Mouse (Mus musculus) embryonic stem cell, embryonic (primary cell): ENCODE data around the gene Fam160a1.

Source experiments
- CTCF ChIA-PET, 4 experiments: fragments of 300-600 bp in 2 of 4; fragments of 350-600 bp in 2 of 4; sonication (Branson Sonifier 250); formaldehyde crosslinking; loops; one replicate each; lab custom pipeline; 2022; ENCODE audit warnings: inconsistent platforms in 2 of 4; lab: Charles Lee
- POLR2A ChIA-PET, 4 experiments: fragments of 300-600 bp in 2 of 4; fragments of 350-600 bp in 2 of 4; sonication (Branson Sonifier 250); formaldehyde crosslinking; loops; one replicate each; lab custom pipeline; 2022; ENCODE audit warnings: antibody characterized with exemption in 4 of 4, inconsistent platforms in 1 of 4; lab: Charles Lee

Gene Fam160a1

DNA sequence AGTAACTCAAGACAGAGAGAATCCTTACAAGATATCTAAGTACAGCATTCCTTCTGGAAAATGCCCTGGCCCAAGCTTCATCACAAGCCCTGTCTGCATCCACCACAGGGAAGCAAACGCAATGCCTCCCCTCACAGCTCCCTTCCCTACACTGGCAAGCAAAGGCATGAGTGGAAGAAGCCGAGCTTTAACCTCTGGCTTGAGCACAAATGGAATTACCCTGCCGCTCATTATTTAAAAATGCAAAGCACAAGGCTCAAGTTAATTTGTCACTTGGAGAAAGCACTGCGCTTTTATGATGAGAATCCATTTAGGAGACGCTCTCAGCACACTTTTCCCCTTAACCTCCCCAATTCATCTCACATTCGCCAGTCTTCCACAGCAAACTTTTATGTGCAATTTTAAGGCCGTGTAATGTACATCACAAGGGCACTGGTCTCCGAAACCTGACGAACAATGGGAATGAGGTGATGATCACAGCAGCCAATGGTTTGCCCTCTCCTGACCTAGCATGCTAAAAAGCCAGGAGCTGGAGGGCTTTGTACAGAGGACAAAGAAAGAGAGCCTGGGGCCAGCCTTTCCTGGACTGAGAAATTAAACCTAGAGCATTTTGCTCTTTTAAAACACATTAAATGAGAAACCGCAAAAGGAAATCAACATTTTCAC is 15.5 kb upstream of the Fam160a1 start:
- ChIA-PET CTCF (interaction anchor here in 1 of 4 experiments (0.6 kb wide), 1 partner anchor 285 kb away, joined by 3 read pairs; no protein-coding TSS in a partner anchor), POLR2A (interaction anchor here (0.5 to 1.9 kb wide), 7 partner anchors 9 to 1669 kb away, joined by 3 to 4 read pairs (median 3); partner anchors contain the start of genes Gatb (in 1 of the 4), Glt28d2 (in 1 of the 4) and Gm37240 (in 1 of the 4))

- CTCF ChIA-PET, result interaction anchor here in 1 of 4 experiments (0.6 kb wide), 1 partner anchor 286 kb away, joined by 3 read pairs; no protein-coding TSS in a partner anchor
- POLR2A ChIA-PET, result interaction anchor here in 3 of 4 experiments (0.5 to 1.3 kb wide), 3 partner anchors 11 to 1668 kb away, joined by 3 read pairs; no protein-coding TSS in a partner anchor
Measured at GRCm38 (mm10) chr3:85831785-85832184, 14.7 kb upstream of the Fam160a1 start.

DNA sequence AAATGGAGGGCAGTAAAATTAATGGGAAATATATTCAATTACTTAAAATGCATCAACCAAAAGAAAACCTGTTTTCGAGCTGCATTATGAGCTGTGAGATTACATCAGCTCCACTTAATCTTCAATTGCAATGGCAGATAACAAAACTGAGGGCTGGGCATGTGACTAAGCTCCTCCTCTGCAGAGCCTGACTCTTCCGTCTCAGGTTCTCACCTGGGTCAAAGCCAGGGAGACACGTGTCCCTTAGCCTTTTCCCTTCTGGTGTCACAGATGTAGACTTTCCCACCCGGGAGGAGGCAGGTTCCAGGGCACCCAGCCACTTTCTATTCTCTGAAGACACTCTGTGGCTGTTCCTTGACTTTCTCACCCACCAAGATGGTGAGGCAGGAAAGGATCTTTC is 12.0 kb upstream of the Fam160a1 start:
- CTCF ChIA-PET, result interaction anchor here in 1 of 4 experiments (0.7 kb wide), 1 partner anchor 506 kb away, joined by 3 read pairs; no protein-coding TSS in a partner anchor

GRCm38 (mm10) chr3:85827815-85828214 is 10.7 kb upstream of the Fam160a1 start:
- ChIA-PET CTCF (interaction anchor here in 1 of 4 experiments (0.6 kb wide), 1 partner anchor 97 kb away, joined by 3 read pairs; no protein-coding TSS in a partner anchor), POLR2A (interaction anchor here in 1 of 4 experiments (0.6 kb wide), 1 partner anchor 55 kb away, joined by 3 read pairs; no protein-coding TSS in a partner anchor)

More for the DNA sequence above, 12.0 kb upstream of the Fam160a1 start:
- POLR2A ChIA-PET, result no interaction called here

GRCm38 (mm10) chr3:85827283-85827682 is 10.2 kb upstream of the Fam160a1 start:
- ChIA-PET POLR2A (no interaction called here), CTCF (interaction anchor here in 1 of 4 experiments (0.6 kb wide), 1 partner anchor 97 kb away, joined by 3 read pairs; no protein-coding TSS in a partner anchor)

DNA sequence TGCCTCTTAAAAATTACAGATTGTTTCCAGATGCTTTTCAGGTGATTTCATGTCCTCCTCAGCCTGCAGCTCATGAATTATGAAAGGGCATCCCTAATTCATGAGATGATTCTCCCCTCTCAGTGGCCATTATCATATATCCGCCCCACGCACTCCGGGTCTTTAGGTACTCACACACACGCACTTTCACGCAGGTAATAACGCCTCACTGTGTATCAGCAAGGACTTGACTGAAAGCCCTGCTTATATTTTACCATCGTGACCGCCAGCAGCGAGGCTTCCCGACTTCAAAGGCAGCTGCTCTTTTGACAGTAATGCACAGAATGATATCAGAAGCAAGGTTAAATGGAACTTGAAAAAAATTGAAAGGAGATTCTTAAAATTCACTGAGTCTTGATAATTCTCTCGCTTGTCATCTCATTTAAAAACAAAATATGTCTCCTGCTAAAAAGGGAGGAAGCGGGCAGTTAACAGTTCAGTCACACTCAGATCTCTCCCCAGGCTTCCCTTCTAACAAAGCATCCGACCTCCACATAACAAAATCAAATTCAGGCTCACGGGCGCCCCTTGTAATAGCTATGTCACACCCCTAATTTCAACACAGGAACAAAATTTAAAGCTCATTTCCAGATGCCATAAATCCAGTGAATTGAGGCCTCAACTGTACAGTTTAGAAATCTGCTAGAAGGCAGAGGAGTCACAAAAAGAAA is 3.9 kb upstream of the Fam160a1 start:
- CTCF ChIA-PET, result no interaction called here

GRCm38 (mm10) chr3:85819319-85819718 is 2.2 kb upstream of the Fam160a1 start:
- POLR2A ChIA-PET, result no interaction called here
- CTCF ChIA-PET, result interaction anchor here in 1 of 4 experiments (0.6 kb wide), 1 partner anchor 47 kb away, joined by 3 read pairs; no protein-coding TSS in a partner anchor

More for the DNA sequence above, 3.9 kb upstream of the Fam160a1 start:
- POLR2A ChIA-PET, result no interaction called here

- ChIA-PET CTCF (no interaction called here), POLR2A (no interaction called here)
Measured at GRCm38 (mm10) chr3:85814241-85814640, 2.9 kb downstream of the Fam160a1 start.

GRCm38 (mm10) chr3:85813101-85814014 is 3.7 kb downstream of the Fam160a1 start:
- POLR2A ChIA-PET, result interaction anchor here in 3 of 4 experiments (0.7 to 1.4 kb wide), 3 partner anchors 74 to 200 kb away, joined by 3 to 4 read pairs (median 4); partner anchors contain the start of genes Glt28d2 (in 2 of the 3) and Gm37240 (in 2 of the 3)
- CTCF ChIA-PET, result interaction anchor here in 1 of 4 experiments (0.7 kb wide), 1 partner anchor 332 kb away, joined by 7 read pairs; no protein-coding TSS in a partner anchor

- POLR2A ChIA-PET, result interaction anchor here in 2 of 4 experiments (0.6 to 1.6 kb wide), 3 partner anchors 76 to 515 kb away, joined by 3 to 4 read pairs (median 3); partner anchors contain the start of genes Gatb (in 1 of the 2), Glt28d2 (in 1 of the 2) and Gm37240 (in 1 of the 2)
- CTCF ChIA-PET, result no interaction called here
Measured at GRCm38 (mm10) chr3:85812010-85812409, 5.1 kb downstream of the Fam160a1 start.

- ChIA-PET CTCF (no interaction called here), POLR2A (interaction anchor here in 1 of 4 experiments (0.6 kb wide), 1 partner anchor 15 kb away, joined by 4 read pairs; no protein-coding TSS in a partner anchor)
Measured at GRCm38 (mm10) chr3:85793166-85793565, 23.9 kb downstream of the Fam160a1 start.

DNA sequence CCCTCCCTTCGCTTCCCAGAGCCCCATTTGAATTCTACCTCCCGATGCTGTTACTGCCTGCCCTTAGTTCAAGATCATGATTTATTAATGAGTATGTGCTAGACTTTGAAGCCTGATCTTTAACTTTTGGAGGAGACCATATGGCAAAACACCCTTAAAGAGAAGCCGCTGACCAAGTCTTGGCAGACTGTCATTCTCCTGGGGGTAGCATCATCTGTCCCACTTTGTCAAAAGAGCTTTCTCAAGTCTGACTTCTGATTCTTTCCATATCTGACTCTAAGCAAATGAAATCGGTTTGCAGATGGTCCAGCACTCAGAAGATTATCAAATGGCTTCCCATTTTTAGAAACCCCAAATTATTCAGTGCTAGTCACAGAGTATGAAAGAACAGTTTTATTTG is 27.3 kb downstream of the Fam160a1 start:
- POLR2A ChIA-PET, result no interaction called here
- CTCF ChIA-PET, result no interaction called here

DNA sequence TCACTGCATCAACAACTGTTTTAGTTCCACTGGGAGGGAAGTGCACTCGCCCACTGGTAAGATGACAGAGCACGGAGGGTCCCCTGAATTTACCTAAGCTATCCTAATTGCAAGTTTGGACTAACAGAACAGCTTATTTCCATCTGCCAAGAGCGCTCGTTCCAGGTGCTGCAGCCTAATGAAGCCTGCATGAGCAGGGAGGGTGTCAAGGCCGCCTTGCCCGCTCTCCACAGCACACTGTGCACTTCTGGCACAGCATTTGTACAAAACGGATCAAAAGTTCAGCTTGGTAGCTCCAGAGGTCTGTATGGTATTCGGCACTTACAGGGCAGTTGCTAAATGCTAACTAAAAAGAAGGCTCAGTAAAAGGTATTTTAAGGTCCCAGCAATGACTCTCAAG is 30.6 kb downstream of the Fam160a1 start:
- CTCF ChIA-PET, result no interaction called here
- POLR2A ChIA-PET, result no interaction called here

- ChIA-PET CTCF (no interaction called here), POLR2A (interaction anchor here in 1 of 4 experiments (0.6 kb wide), 1 partner anchor 367 kb away, joined by 4 read pairs; no protein-coding TSS in a partner anchor)
Measured at GRCm38 (mm10) chr3:85780906-85781305, 36.2 kb downstream of the Fam160a1 start.

GRCm38 (mm10) chr3:85780332-85780731 is 36.8 kb downstream of the Fam160a1 start:
- POLR2A ChIA-PET, result no interaction called here
- CTCF ChIA-PET, result no interaction called here

GRCm38 (mm10) chr3:85777841-85778240 is 39.2 kb downstream of the Fam160a1 start:
- ChIA-PET POLR2A (interaction anchor here in 1 of 4 experiments (0.6 to 0.7 kb wide), 3 partner anchors 15 to 1959 kb away, joined by 4 to 5 read pairs (median 5); no protein-coding TSS in a partner anchor), CTCF (interaction anchor here in 1 of 4 experiments (0.7 kb wide), 1 partner anchor 277 kb away, joined by 3 read pairs; no protein-coding TSS in a partner anchor)

GRCm38 (mm10) chr3:85777356-85777755 is 39.7 kb downstream of the Fam160a1 start:
- ChIA-PET POLR2A (interaction anchor here in 1 of 4 experiments (0.6 to 0.7 kb wide), 3 partner anchors 15 to 1959 kb away, joined by 4 to 5 read pairs (median 5); no protein-coding TSS in a partner anchor), CTCF (interaction anchor here in 1 of 4 experiments (0.7 kb wide), 1 partner anchor 277 kb away, joined by 3 read pairs; no protein-coding TSS in a partner anchor)

DNA sequence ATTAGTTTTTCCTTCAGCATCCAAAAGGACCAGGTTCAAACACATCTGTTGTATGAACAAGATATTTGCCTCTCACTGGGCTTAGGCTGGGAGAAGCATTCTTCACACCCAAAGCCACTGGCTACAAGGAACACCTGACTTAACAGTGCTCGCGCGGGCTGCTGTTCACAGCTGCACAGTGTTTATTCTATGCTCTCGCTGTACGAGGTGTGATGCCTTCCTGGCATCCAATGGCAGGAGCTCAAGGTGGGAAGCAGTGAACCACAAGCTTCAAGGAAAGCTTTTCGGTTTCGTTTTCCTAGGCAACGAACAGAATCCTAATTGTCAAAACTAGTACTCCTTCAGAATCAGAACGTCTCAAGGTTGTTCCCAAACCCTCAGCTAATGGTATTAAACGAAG is 40.4 kb downstream of the Fam160a1 start:
- CTCF ChIA-PET, result no interaction called here

More for the DNA sequence above, 40.4 kb downstream of the Fam160a1 start:
- POLR2A ChIA-PET, result no interaction called here
